Mouse (Mus musculus): ENCODE results near the gene Arl15. TPM values are rescaled to one million over a fixed set of nuclear protein-coding genes. Genes with fewer than 3 reads are reported as not detected.

Gene Arl15
- polyA plus RNA-seq, 1 experiment from 2014 or later: 10.1 TPM

- no peak for TF ChIP-seq CTCF (IDR thresholded peaks at IDR 0.05)
- TF ChIP-seq EP300 (IDR thresholded peaks at IDR 0.05): no peak
- Histone ChIP-seq H3K9me3 (ENCODE audit: low read length) (no peaks in the 10 kb centered on the region), H3K36me3 (ENCODE audit: insufficient read depth, low read length) (no peaks in the 10 kb centered on the region), H3K27me3 (replicated peaks; ENCODE audit: insufficient read depth, low read length) (no peaks in the 10 kb centered on the region), H3K27ac (ENCODE audit: low read length) (no peak overlapping the region), H3K4me2 (replicated peaks; ENCODE audit: low read depth, low read length) (no peak overlapping the region), H3K4me1 (ENCODE audit: insufficient read depth, low read depth, low read length) (no peaks in the 10 kb centered on the region), H3K9ac (replicated peaks; ENCODE audit: low read depth) (no peak overlapping the region), H3K4me3 (ENCODE audit: low read depth, low read length) (no peak overlapping the region)
- 63% methylated on average over 14 of the region's 14 CpGs for WGBS
- ATAC-seq (no peak), DNase-seq (ENCODE audit: low spot score) (no peak)
These were observed 31.4 kb upstream of the Arl15 start for GRCm38 (mm10) chr13:113762766-113763516.

GRCm38 (mm10) chr13:113765411-113765810 lies 28.9 kb upstream of the Arl15 start:
- TF ChIP-seq EP300 (IDR thresholded peaks at IDR 0.05) (no peak), CTCF (IDR thresholded peaks at IDR 0.05) (no peak)
- no peaks in the 10 kb centered on the region for H3K27me3 ChIP-seq (replicated peaks; ENCODE audit: insufficient read depth, low read length)
- H3K4me2 ChIP-seq (replicated peaks; ENCODE audit: low read depth, low read length): no peak overlapping the region
- 22% methylated on average over 3 of the region's 3 CpGs for WGBS
- ATAC-seq (no peak), DNase-seq (ENCODE audit: low spot score) (no peak)
- H3K4me1 ChIP-seq (ENCODE audit: insufficient read depth, low read depth, low read length): no peaks in the 10 kb centered on the region
- no peak overlapping the region for H3K4me3 ChIP-seq (ENCODE audit: low read depth, low read length)
- H3K27ac ChIP-seq (ENCODE audit: low read length): no peak overlapping the region
- no peaks in the 10 kb centered on the region for H3K36me3 ChIP-seq (ENCODE audit: insufficient read depth, low read length)
- H3K9me3 ChIP-seq (ENCODE audit: low read length): no peaks in the 10 kb centered on the region
- no peak overlapping the region for H3K9ac ChIP-seq (replicated peaks; ENCODE audit: low read depth)

- no peaks in the 10 kb centered on the region for H3K27me3 ChIP-seq (replicated peaks; ENCODE audit: insufficient read depth, low read length)
- WGBS: 84% methylated on average over 3 of the region's 3 CpGs
- ATAC-seq (no peak), DNase-seq (ENCODE audit: low spot score) (no peak)
- H3K27ac ChIP-seq (ENCODE audit: low read length): no peak overlapping the region
- H3K4me3 ChIP-seq (ENCODE audit: low read depth, low read length): no peak overlapping the region
- no peak overlapping the region for H3K4me2 ChIP-seq (replicated peaks; ENCODE audit: low read depth, low read length)
- H3K9ac ChIP-seq (replicated peaks; ENCODE audit: low read depth): no peak overlapping the region
- H3K4me1 ChIP-seq (ENCODE audit: insufficient read depth, low read depth, low read length): no peaks in the 10 kb centered on the region
- no peaks in the 10 kb centered on the region for H3K36me3 ChIP-seq (ENCODE audit: insufficient read depth, low read length)
- H3K9me3 ChIP-seq (ENCODE audit: low read length): no peaks in the 10 kb centered on the region
- no peak for TF ChIP-seq CTCF (IDR thresholded peaks at IDR 0.05)
- no peak for TF ChIP-seq EP300 (IDR thresholded peaks at IDR 0.05)
These were observed 24.5 kb upstream of the Arl15 start for GRCm38 (mm10) chr13:113769829-113770228.

GRCm38 (mm10) chr13:113770340-113770739 lies 24.0 kb upstream of the Arl15 start:
- ATAC-seq: no peak
- H3K9me3 ChIP-seq (ENCODE audit: low read length): no peaks in the 10 kb centered on the region
- no peaks in the 10 kb centered on the region for H3K4me1 ChIP-seq (ENCODE audit: insufficient read depth, low read depth, low read length)
- TF ChIP-seq EP300 (IDR thresholded peaks at IDR 0.05) (no peak), CTCF (IDR thresholded peaks at IDR 0.05) (no peak)
- H3K9ac ChIP-seq (replicated peaks; ENCODE audit: low read depth): no peak overlapping the region
- no peak overlapping the region for H3K4me2 ChIP-seq (replicated peaks; ENCODE audit: low read depth, low read length)
- WGBS: 95% methylated on average over 5 of the region's 5 CpGs
- no peaks in the 10 kb centered on the region for H3K27me3 ChIP-seq (replicated peaks; ENCODE audit: insufficient read depth, low read length)
- no peaks in the 10 kb centered on the region for H3K36me3 ChIP-seq (ENCODE audit: insufficient read depth, low read length)
- no peak for DNase-seq (ENCODE audit: low spot score)
- no peak overlapping the region for H3K27ac ChIP-seq (ENCODE audit: low read length)
- H3K4me3 ChIP-seq (ENCODE audit: low read depth, low read length): no peak overlapping the region

- no peaks in the 10 kb centered on the region for H3K27me3 ChIP-seq (replicated peaks; ENCODE audit: insufficient read depth, low read length)
- H3K4me1 ChIP-seq (ENCODE audit: insufficient read depth, low read depth, low read length): no peaks in the 10 kb centered on the region
- no peak for ATAC-seq
- WGBS: 52% methylated on average over 1 of the region's 1 CpGs
- H3K4me2 ChIP-seq (replicated peaks; ENCODE audit: low read depth, low read length): no peak overlapping the region
- H3K27ac ChIP-seq (ENCODE audit: low read length): no peak overlapping the region
- no peak for DNase-seq (ENCODE audit: low spot score)
- no peak overlapping the region for H3K9ac ChIP-seq (replicated peaks; ENCODE audit: low read depth)
- TF ChIP-seq CTCF (IDR thresholded peaks at IDR 0.05) (no peak), EP300 (IDR thresholded peaks at IDR 0.05) (no peak)
- no peak overlapping the region for H3K4me3 ChIP-seq (ENCODE audit: low read depth, low read length)
- H3K9me3 ChIP-seq (ENCODE audit: low read length): no peaks in the 10 kb centered on the region
- H3K36me3 ChIP-seq (ENCODE audit: insufficient read depth, low read length): no peaks in the 10 kb centered on the region
These were observed 23.0 kb upstream of the Arl15 start for GRCm38 (mm10) chr13:113771340-113771739.

- 95% methylated on average over 8 of the region's 8 CpGs for WGBS
- TF ChIP-seq EP300 (IDR thresholded peaks at IDR 0.05) (no peak), CTCF (IDR thresholded peaks at IDR 0.05) (no peak)
- Histone ChIP-seq H3K9me3 (ENCODE audit: low read length) (no peaks in the 10 kb centered on the region), H3K27ac (ENCODE audit: low read length) (no peak overlapping the region), H3K4me2 (replicated peaks; ENCODE audit: low read depth, low read length) (no peak overlapping the region), H3K4me3 (ENCODE audit: low read depth, low read length) (no peak overlapping the region), H3K27me3 (replicated peaks; ENCODE audit: insufficient read depth, low read length) (no peaks in the 10 kb centered on the region), H3K36me3 (ENCODE audit: insufficient read depth, low read length) (no peaks in the 10 kb centered on the region), H3K9ac (replicated peaks; ENCODE audit: low read depth) (no peak overlapping the region), H3K4me1 (ENCODE audit: insufficient read depth, low read depth, low read length) (no peaks in the 10 kb centered on the region)
- ATAC-seq (no peak), DNase-seq (ENCODE audit: low spot score) (no peak)
These were observed 19.5 kb upstream of the Arl15 start for GRCm38 (mm10) chr13:113774799-113775198.
